Mouse (Mus musculus) small intestine, adult 2 months (tissue): ENCODE data around the gene Lman2l.

Experiments used
- CTCF ChIP-seq: fragments of 200-500 bp; IDR thresholded peaks from 2 replicates; pipeline ENCODE4 v1.5.1; 2012; ENCODE audit warnings: low read depth, mild to moderate bottlenecking, control low read depth, inconsistent platforms, low read length, moderate library complexity, mixed read lengths; ENCODE audit not compliant: insufficient replicate concordance, insufficient read length; ENCODE audit errors: extremely low read depth
- POLR2A ChIP-seq: fragments of 200-500 bp; IDR thresholded peaks from 2 replicates; pipeline ENCODE4 v1.6.1; 2012; ENCODE audit warnings: low read depth, mild to moderate bottlenecking, control low read depth, inconsistent platforms, low read length, moderate library complexity

- no peak for TF ChIP-seq CTCF
- TF ChIP-seq POLR2A, result no peak
Measured at GRCm38 (mm10) chr1:36436515-36436914, 8.6 kb downstream of the Lman2l start.
